Mouse (Mus musculus) E14TG2a.4 (cell line): ENCODE data around the gene Creb3l1.

Experiments used
- CTCF ChIP-seq: conservative IDR thresholded peaks from 2 replicates; pipeline ENCODE4 v1.5.1; 2014; ENCODE audit warnings: low read length
- NANOG ChIP-seq: IDR thresholded peaks from 2 replicates; pipeline ENCODE4 v1.6.1; 2014; ENCODE audit warnings: borderline replicate concordance, low read length, mixed read lengths
- POU5F1 ChIP-seq: IDR thresholded peaks from 2 replicates; pipeline ENCODE4 v1.6.1; 2014; ENCODE audit warnings: low read length, borderline replicate concordance

- TF ChIP-seq CTCF (no peak), NANOG (no peak), POU5F1 (no peak)
Observed at GRCm38 (mm10) chr2:91955875-91956274, 68.4 kb downstream of the Creb3l1 start.
